Mouse (Mus musculus): Measurements from ENCODE around the gene Ergic1.

The Ergic1 gene

DNA sequence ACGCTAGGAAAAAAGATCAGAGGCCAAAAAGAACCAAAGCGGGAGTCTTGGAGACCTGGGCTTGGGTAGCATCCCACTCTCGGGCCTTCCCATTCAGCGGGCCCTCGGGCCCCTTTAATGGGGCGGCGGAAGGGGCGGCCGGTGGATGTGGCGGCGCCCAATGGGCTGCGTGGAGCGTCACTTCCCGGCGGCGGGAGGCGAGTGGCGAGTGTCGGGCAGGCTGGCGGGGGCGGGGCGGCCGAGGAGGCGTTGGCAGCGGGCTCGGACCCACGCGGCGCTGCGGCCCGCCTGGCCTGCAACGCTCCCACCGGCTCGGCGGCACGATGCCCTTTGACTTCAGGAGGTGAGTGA, at the start of gene Ergic1:
TSS of gene Ergic1 (plus strand) at position 200 of the 351 bp plus-strand sequence.
- DNase-seq, result peak; percentile 95 to 97

DNA sequence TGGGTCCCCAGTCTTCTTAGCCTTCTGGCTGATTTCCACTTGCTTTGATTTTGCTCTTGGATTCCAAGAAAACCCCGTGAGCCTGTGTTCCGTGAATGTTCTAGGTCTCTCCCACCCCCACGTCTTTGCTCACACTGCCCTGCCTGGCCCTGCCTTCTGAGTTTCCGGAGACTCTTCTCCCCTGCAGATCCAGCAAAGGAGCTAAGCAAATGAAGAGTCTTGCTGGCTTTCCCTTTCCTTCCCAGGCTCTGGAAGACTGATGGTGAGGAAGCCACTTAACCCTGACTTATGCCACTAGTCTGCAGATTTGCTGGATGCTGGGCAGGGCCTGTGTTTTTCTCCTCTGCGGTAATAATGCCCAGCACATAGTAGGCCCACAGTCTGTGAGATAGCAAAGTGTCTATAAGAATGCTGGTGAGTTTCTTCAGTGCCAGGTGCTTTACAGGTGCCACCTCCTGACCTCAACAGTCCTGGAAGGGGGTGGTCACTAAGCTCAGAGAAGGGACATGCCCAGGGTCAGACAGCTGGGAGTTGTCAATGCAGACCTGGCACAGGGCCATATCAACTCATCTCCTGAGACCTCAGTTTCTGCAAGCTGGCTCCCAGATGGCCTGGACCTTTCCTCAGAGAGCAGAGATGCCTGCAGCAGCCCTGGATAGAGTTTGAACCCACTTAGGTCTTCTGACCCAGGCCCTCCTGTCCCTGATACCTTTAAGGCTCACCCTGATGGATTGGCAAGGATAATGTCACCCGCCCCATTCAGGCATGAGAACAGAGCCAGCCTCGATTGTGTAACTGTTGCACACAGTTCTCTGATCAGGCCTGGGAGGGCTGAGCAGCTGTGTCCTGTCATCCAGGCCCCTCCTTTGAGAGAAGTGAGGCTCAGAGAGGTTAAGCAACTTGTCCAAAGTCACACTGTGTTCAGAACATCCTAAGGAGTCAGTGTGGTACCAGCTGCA, 49.2 kb upstream of the Ergic1 start:
- peak; percentile 52 to 67 for DNase-seq

GRCm38 (mm10) chr17:26512961-26513360, 48.3 kb upstream of the Ergic1 start:
- no peak for DNase-seq

DNA sequence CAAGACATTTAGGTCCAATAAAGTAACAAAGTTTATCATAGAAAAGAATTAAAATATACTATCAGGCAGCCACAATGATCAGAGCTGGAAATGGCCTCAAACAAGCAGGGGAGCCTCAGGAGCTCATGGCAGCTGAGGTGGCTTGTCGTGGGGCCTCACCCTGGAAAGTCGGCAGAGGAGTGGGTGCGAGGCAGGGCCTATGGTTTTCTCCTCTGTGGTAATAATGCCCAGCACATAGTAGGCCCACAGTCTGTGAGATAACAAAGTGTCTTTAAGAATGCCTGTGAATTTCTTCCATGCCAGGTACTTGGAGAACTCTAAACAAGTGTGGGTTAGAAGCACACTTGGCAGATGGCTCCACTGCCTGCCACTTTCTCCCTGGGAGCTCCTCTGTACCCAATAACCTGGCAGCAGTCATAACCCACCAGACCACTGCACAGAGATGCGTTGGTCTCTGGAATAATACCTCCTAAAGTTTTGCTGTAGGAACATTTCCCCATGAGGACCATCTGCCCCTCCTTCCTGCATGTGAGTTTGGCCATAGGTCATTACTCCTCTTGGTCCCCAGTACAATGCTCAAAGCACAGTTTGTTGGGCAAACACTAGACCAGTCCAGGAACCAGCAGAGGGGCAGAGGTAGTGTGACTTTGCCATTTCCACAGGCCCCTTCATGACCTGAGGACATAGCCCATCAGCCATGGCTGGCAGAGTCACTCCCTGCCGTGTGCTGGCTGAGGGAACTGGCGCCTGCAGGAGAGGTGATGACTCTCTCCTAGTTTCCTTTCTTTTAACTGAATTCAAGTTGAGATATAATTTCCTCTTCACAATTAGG, 47.6 kb upstream of the Ergic1 start:
- no peak for DNase-seq

DNA sequence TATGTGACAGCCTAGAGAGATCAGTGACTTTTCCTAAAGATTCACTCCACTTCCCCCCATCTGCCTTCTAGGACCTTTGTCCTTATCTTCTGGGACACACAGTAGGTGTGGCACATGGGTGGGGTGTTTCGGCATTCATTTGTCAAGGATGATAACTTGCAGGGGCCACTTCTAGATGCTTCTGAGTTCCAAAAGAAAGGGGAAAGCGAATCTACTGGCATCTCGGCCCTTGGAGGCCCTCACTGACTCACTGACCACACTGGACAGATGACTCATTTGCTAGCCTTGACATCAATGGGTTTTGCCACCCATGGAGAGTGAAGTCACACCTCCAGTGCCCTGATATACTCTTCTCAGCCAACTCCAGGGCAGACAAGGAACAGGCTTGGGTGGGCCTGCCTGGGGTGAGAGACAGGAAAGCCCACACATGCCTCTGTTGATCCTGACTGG, 46.7 kb upstream of the Ergic1 start:
- no peak for DNase-seq

DNA sequence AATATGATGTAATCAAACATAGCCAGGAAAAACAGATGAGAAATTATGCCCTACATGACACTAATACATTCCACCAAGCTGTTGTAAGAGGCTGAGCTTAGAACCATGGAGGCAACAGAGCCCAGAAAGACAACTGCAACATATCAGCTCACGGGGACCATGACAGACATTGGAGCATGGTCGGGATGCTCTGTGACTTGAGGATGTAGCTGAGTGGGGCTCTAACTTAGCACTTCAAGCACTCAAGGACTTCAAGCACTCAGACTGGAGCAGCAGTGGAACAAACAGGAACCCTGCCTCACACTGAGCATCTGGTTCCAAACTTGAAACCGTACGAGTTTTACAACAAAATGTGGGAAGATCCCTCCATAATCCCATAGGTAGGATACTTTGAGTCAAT, 45.6 kb upstream of the Ergic1 start:
- DNase-seq, result no peak

DNA sequence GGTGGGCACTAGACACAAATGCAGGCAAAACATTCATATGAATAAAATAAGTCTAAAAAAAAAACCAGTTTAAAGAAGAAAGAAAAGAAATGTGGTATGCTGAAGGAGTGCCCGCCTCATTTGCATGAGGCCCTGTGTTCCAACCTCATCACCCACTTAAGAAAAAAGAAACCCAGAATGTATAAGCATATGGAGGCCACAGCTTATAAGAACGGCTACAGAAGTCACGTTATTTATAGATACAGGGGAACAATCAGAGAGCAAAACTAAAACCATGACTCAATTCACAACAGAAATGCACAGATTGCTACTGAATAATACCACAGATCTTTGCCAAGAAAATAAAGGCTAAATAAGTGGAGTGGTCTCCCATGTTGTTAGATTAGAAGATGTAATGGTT, 43.0 kb upstream of the Ergic1 start:
- no peak for DNase-seq

GRCm38 (mm10) chr17:26522711-26523110, 38.6 kb upstream of the Ergic1 start:
- DNase-seq, result peak in 1 of 2 experiments; percentile 55

DNA sequence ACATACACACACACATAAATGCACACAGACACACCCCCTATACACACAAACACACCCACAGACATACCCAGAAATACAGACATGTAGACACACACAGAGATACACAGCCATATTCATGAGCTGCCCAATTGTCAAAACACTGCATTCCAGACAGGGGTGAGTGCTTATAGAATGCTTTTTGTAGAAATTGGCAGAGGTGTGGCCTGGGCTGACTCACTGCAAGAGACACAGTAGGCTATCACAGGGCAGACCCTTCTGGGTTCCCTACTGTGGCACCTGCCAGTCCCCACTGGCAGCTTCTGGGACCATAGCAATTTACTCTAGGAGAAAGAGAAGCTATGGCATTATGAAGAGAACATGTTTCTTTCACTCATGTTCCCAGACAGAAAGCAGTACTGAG, 37.0 kb upstream of the Ergic1 start:
- DNase-seq, result no peak

GRCm38 (mm10) chr17:26524801-26525200, 36.5 kb upstream of the Ergic1 start:
- no peak for DNase-seq

DNA sequence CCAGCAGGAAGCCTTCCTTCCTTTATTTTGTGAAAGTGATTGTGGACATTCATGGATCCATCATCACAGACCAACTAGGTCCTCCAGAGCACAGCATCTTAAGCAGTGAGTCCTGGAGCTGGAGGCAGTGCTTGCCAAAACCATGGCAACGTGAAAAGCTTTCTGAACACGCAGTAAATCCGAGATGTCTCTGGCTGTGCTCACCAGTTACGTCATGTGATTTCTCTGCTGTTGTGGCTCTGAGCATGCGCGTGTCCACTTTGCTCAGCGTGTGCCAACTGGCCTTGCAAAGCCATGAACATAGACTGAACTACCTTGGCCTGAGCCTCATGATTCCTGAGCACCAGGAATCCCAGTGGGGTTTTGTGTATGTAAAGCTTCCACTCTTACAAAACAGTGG, 36.0 kb upstream of the Ergic1 start:
- no peak for DNase-seq

GRCm38 (mm10) chr17:26527291-26527690, 34.0 kb upstream of the Ergic1 start:
- no peak for DNase-seq

- DNase-seq, result no peak
These were observed 32.5 kb upstream of the Ergic1 start for GRCm38 (mm10) chr17:26528751-26529150.

DNA sequence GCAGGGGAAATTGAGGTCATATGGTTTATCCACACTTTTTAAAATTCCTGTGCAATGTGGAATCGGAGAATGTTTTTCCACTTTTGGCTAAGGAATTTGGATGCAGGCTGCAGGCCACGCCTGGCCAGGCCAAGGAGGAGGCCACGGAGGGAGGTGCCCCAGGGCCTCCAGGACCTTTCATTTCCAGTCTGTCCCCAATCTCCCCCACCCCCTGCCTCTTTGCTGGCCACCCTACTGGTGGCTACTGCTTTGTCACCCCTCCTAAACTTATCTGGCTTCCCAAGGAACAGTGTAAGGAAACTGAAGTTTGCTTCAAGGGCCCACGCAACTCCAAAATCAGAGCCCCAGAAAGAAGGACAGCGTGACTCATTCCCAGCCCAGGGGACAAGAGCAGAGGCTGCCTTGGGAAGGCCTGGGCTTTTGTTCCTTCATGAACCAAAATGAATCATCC, 31.5 kb upstream of the Ergic1 start:
- no peak for DNase-seq

DNA sequence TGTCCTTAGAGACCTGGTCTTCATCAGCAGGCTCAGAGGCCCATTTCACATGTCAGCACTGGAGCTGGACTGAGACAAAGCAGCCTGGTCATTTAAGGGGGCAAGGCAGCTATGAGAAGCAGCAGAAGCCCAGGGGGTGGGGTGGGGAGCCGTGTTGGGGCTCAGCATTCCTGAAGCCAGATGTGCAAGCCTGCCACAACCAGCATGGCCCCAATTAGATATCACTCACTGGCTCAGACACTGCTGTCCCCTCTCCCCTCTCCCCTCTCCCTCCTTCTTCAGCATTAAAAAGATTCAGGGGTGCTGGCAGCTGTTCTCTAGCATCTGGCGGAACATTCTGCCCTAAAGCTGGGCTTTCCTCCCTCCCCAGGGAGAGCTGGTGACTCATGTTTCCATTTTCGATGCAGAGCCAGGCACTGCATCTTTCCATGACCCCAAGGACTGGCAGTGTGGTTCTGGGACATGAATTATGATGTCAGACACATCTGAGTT, 30.7 kb upstream of the Ergic1 start:
- peak in 1 of 2 experiments; percentile 41 for DNase-seq

- DNase-seq, result no peak
These were observed 29.8 kb upstream of the Ergic1 start for GRCm38 (mm10) chr17:26531395-26532027.

DNA sequence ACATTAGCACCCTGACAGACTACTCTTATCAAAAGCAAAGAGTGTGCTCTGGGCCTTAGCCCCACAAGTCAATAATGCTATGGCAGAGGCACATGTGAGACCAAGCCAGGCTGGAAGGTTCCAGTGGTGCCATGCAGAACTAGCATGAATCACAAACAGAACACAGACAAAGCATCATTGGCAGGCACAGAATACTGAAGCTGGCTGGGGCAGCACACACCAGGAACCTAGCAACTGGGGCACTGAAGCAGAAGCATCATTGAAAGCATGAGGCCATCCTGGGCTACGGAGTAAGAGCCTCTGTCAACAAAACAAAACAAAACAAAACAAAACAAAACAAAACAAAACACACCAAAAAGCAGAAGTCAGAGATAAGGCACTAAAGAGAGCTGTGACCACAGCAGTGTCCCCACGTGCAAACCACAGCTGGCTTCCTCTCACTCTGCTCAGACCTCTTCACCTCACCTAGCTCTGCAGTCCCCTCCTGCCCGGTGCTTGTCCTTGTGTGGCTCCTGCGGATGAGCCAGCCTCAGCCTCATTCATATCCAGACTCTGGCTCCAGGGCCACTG, 28.7 kb upstream of the Ergic1 start:
- DNase-seq, result no peak

DNA sequence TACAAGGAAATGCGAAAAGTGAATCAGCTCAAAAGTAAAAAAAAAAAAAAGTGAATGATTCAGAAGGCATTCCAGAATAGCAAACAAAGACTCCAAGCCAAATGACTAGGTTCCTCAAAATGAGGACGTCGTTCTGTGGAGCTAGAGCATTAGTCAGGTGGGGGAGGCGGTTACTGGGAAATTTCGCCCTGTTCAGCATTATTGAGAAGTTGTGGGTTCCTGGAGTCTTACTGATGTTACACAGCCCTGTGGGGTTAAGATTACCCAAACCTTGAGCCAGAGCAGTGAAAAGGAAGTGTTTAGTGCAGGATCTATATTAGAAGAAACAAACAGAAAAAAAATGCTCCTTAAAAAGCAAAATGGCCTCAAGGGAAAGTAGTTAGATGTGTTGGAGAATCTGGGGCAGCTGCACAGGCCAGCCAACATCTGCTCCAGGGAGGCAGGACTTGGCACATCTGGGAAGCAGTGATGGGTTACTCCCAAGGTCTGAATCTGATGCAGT, 27.4 kb upstream of the Ergic1 start:
- DNase-seq, result no peak

- no peak for DNase-seq
These were observed 26.6 kb upstream of the Ergic1 start for GRCm38 (mm10) chr17:26534695-26535094.

GRCm38 (mm10) chr17:26535251-26536136, 25.8 kb upstream of the Ergic1 start:
- no peak for DNase-seq
